In the genomic region with DNA sequence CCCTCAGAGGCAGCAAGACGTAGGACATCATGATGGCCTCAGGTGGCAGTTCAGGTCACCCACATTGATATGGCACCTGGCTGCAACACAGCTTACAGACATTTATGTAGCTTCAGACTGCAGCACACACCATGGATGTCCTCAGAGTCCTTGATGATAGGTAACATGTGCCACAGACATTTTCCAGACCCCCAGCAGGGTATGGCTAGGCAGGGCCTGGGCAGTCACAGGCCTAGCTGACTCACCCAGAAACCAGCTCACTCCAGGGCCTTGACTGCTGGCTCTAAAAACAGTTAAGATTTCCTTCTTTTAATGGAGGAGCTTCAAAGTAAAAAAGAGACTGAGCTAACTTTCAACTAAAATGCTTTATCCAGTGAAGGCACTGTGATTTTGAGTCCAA, we compare ENCODE assay signal across 21 mouse cellular contexts.
DNase-seq lines count a peak whose midpoint lies in the region; ATAC-seq lines count a peak whose summit lies in the region.
"Had no signal": no experiment of that assay in that cellular context is flagged by ENCODE, and none has a peak within 500 bp of the region (broad histone marks: within the 10 kb centered on the region; RNA-seq: fewer than 3 reads in every experiment).

No protein-coding gene starts in this region.

- no peaks in the 10 kb centered on the region for H3K27me3 ChIP-seq in heart, embryonic 14.5 days (ENCODE audit: control insufficient read depth, insufficient read depth, low read length)
- no peaks in the 10 kb centered on the region for H3K27me3 ChIP-seq in kidney, embryonic 15.5 days
- H3K27me3 ChIP-seq in forebrain, embryonic 14.5 days (replicated peaks; ENCODE audit: control insufficient read depth, insufficient read depth, low read length): no peaks in the 10 kb centered on the region
- H3K27me3 ChIP-seq: CH12.LX; forebrain, embryonic 13.5 days; heart, embryonic 13.5 days; hindbrain, embryonic 12.5 days had no signal

- peak; percentile 54; the same call in 1 of the 2 replicates for ATAC-seq in heart, embryonic 14.5 days (ENCODE audit: insufficient number of reproducible peaks, insufficient read depth, low FRiP score, low read depth)
- 0 out of 2 replicates have a peak, but pooled peaks have one; percentile 46 for ATAC-seq in kidney, embryonic 15.5 days (replicated peaks; ENCODE audit: low FRiP score)
- ATAC-seq in forebrain, embryonic 14.5 days: no peak
- ATAC-seq: forebrain, embryonic 13.5 days; hindbrain, embryonic 16.5 days; inflammation-experienced regulatory T-cells, adult 6 months; intestine, postnatal 0 days had no signal

- no peak overlapping the region for H3K9ac ChIP-seq in heart, embryonic 14.5 days (ENCODE audit: low read length)
- H3K9ac ChIP-seq in kidney, embryonic 15.5 days: no peak overlapping the region
- H3K9ac ChIP-seq in forebrain, embryonic 14.5 days (ENCODE audit: low read length): no peak overlapping the region
- H3K9ac ChIP-seq: forebrain, embryonic 13.5 days; heart, embryonic 13.5 days; hindbrain, embryonic 12.5 days had no signal

- DNase-seq in heart, postnatal 14 days: no peak
- DNase-seq in kidney, postnatal 25 days: no peak
- DNase-seq in adrenal gland, adult 8-10 months: peak; percentile 12
- peak; percentile 10 to 24 for DNase-seq in adrenal gland, postnatal 36 days
- no peak for DNase-seq in forebrain, embryonic 14.5 days (ENCODE audit: low spot score)
- DNase-seq: cerebellum, adult 18-20 months; cerebellum, adult 9-11 months; cerebellum, postnatal 36 days; heart, adult 18-20 months; heart, postnatal 36 days; kidney, adult 8-10 months had no signal

- H3K4me3 ChIP-seq in heart, embryonic 14.5 days (ENCODE audit: control insufficient read depth in 1 of 2, insufficient read depth in 1 of 2, low read depth in 1 of 2, low read length in 2 of 2): no peak overlapping the region
- no peak overlapping the region for H3K4me3 ChIP-seq in kidney, embryonic 15.5 days (replicated peaks)
- no peak overlapping the region for H3K4me3 ChIP-seq in forebrain, embryonic 14.5 days (ENCODE audit: low read depth, low read length)
- H3K4me3 ChIP-seq: embryonic facial prominence, embryonic 10.5 days; forebrain, embryonic 13.5 days; heart, embryonic 13.5 days; hindbrain, embryonic 12.5 days had no signal

- H3K27ac ChIP-seq in heart, embryonic 14.5 days (replicated peaks in 1 of 2; ENCODE audit: control insufficient read depth in 1 of 2, insufficient read depth in 1 of 2, low read depth in 2 of 2, low read length in 2 of 2): no peak overlapping the region
- peak overlapping the region; percentile 55 for H3K27ac ChIP-seq in kidney, embryonic 15.5 days
- H3K27ac ChIP-seq in forebrain, embryonic 14.5 days (ENCODE audit: low read depth, low read length): no peak overlapping the region
- H3K27ac ChIP-seq: embryonic facial prominence, embryonic 10.5 days; forebrain, embryonic 13.5 days; heart, embryonic 13.5 days; hindbrain, embryonic 12.5 days had no signal

- intact Hi-C loops in heart, postnatal 14 days (cut with DNase I): no loop called here

- no peaks in the 10 kb centered on the region for H3K9me3 ChIP-seq in heart, embryonic 14.5 days (ENCODE audit: control insufficient read depth, low read length)
- H3K9me3 ChIP-seq in kidney, embryonic 15.5 days (replicated peaks): no peaks in the 10 kb centered on the region
- H3K9me3 ChIP-seq in forebrain, embryonic 14.5 days (replicated peaks; ENCODE audit: control insufficient read depth, low read length): no peaks in the 10 kb centered on the region
- H3K9me3 ChIP-seq: embryonic facial prominence, embryonic 10.5 days; forebrain, embryonic 13.5 days; heart, embryonic 13.5 days had no signal

- WGBS in heart, embryonic 14.5 days: 45% methylated on average over 1 of the region's 1 CpGs
- 96% methylated on average over 1 of the region's 1 CpGs for WGBS in kidney, embryonic 15.5 days
- WGBS in forebrain, embryonic 14.5 days: 100% methylated on average over 1 of the region's 1 CpGs

- H3K4me2 ChIP-seq in heart, embryonic 14.5 days (ENCODE audit: low read length): no peak overlapping the region
- H3K4me2 ChIP-seq in kidney, embryonic 15.5 days: no peak overlapping the region
- no peak overlapping the region for H3K4me2 ChIP-seq in forebrain, embryonic 14.5 days (ENCODE audit: low read length)
- H3K4me2 ChIP-seq: forebrain, embryonic 13.5 days; heart, embryonic 13.5 days; hindbrain, embryonic 12.5 days had no signal

- H3K4me1 ChIP-seq in heart, embryonic 14.5 days (ENCODE audit: control insufficient read depth in 2 of 2, insufficient read depth in 2 of 2, low read length in 2 of 2): no peaks in the 10 kb centered on the region
- H3K4me1 ChIP-seq in kidney, embryonic 15.5 days: peaks cover 12% of the 10 kb centered on the region
- H3K4me1 ChIP-seq in forebrain, embryonic 14.5 days (ENCODE audit: control insufficient read depth, insufficient read depth, low read length): no peaks in the 10 kb centered on the region
- H3K4me1 ChIP-seq: embryonic facial prominence, embryonic 10.5 days; forebrain, embryonic 13.5 days; heart, embryonic 13.5 days; hindbrain, embryonic 12.5 days had no signal

- no peaks in the 10 kb centered on the region for H3K36me3 ChIP-seq in heart, embryonic 14.5 days (ENCODE audit: control insufficient read depth, insufficient read depth, low read length)
- no peaks in the 10 kb centered on the region for H3K36me3 ChIP-seq in kidney, embryonic 15.5 days
- H3K36me3 ChIP-seq in forebrain, embryonic 14.5 days (ENCODE audit: control insufficient read depth, insufficient read depth, low read length): no peaks in the 10 kb centered on the region
- H3K36me3 ChIP-seq: embryonic facial prominence, embryonic 10.5 days; heart, embryonic 13.5 days; hindbrain, embryonic 12.5 days had no signal

Comparison
In these comparisons a context has a peak if more than half of its experiments do, and no peak if none do; other contexts are left out.
1. DNase-seq: peak in adrenal gland, adult 8-10 months (single experiment) and adrenal gland, postnatal 36 days (2 of 2); none in heart, postnatal 14 days (0 of 2), kidney, postnatal 25 days (0 of 2) and forebrain, embryonic 14.5 days (single experiment).